Mouse (Mus musculus): ENCODE measurements around the gene Suclg1. TPM values are rescaled to one million over a fixed set of nuclear protein-coding genes. Genes with fewer than 3 reads are reported as not detected.

Gene Suclg1
- 196 and 227 TPM in 2 replicates for polyA plus RNA-seq (2015; fragmentation: Nextera tagmentation; extraction: Ambion mirVana)

- peak within 1 kb of the TSS; percentile 72 for H3K4me2 ChIP-seq
- ATAC-seq (ENCODE audit: insufficient read depth, low FRiP score, low read depth) = peak; percentile 93
These were observed at the start of gene Suclg1 for GRCm38 (mm10) chr6:73248237-73249048. Gene Suclg1 (plus strand): TSS chr6:73248382.

GRCm38 (mm10) chr6:73203724-73204123 is 44.5 kb upstream of the Suclg1 start:
- ATAC-seq (ENCODE audit: insufficient read depth, low FRiP score, low read depth) = no peak
- WGBS = 70% methylated on average over 2 of the region's 2 CpGs
- no peaks in the 10 kb centered on the region for H3K27me3 ChIP-seq (replicated peaks)

More at GRCm38 (mm10) chr6:73248237-73249048, at the start of gene Suclg1:
- peak within 1 kb of the TSS; percentile 85 for H3K9ac ChIP-seq
- H3K36me3 ChIP-seq = no peaks in the 10 kb centered on the region
- no peaks in the 10 kb centered on the region for H3K4me1 ChIP-seq
- H3K27me3 ChIP-seq (replicated peaks) = no peaks in the 10 kb centered on the region
- peak within 1 kb of the TSS; percentile 99 for H3K4me3 ChIP-seq (replicated peaks)
- no peaks in the 10 kb centered on the region for H3K9me3 ChIP-seq
- H3K27ac ChIP-seq = peak within 1 kb of the TSS; percentile 71
- WGBS = under 1% methylated on average over 58 of the region's 58 CpGs

GRCm38 (mm10) chr6:73204937-73205336 is 43.2 kb upstream of the Suclg1 start:
- Histone ChIP-seq H3K9me3 (no peaks in the 10 kb centered on the region), H3K4me2 (no peak overlapping the region), H3K9ac (no peak overlapping the region), H3K4me3 (replicated peaks) (no peak overlapping the region), H3K27ac (no peak overlapping the region), H3K4me1 (no peaks in the 10 kb centered on the region), H3K36me3 (no peaks in the 10 kb centered on the region), H3K27me3 (replicated peaks) (no peaks in the 10 kb centered on the region)
- 78% methylated on average over 4 of the region's 4 CpGs for WGBS
- no peak for ATAC-seq (ENCODE audit: insufficient read depth, low FRiP score, low read depth)

More at GRCm38 (mm10) chr6:73203724-73204123, 44.5 kb upstream of the Suclg1 start:
- Histone ChIP-seq H3K4me2 (no peak overlapping the region), H3K9me3 (no peaks in the 10 kb centered on the region), H3K36me3 (no peaks in the 10 kb centered on the region), H3K4me1 (no peaks in the 10 kb centered on the region), H3K27ac (no peak overlapping the region), H3K4me3 (replicated peaks) (no peak overlapping the region), H3K9ac (no peak overlapping the region)

- Histone ChIP-seq H3K36me3 (no peaks in the 10 kb centered on the region), H3K4me3 (replicated peaks) (no peak overlapping the region), H3K27me3 (replicated peaks) (no peaks in the 10 kb centered on the region), H3K4me1 (no peaks in the 10 kb centered on the region), H3K27ac (no peak overlapping the region), H3K9ac (no peak overlapping the region), H3K9me3 (no peaks in the 10 kb centered on the region), H3K4me2 (no peak overlapping the region)
- ATAC-seq (ENCODE audit: insufficient read depth, low FRiP score, low read depth) = no peak
- 85% methylated on average over 6 of the region's 6 CpGs for WGBS
These were observed 38.6 kb upstream of the Suclg1 start for GRCm38 (mm10) chr6:73209598-73209997.

- H3K27ac ChIP-seq = no peak overlapping the region
- no peak for ATAC-seq (ENCODE audit: insufficient read depth, low FRiP score, low read depth)
- H3K36me3 ChIP-seq = no peaks in the 10 kb centered on the region
- no peaks in the 10 kb centered on the region for H3K27me3 ChIP-seq (replicated peaks)
- H3K4me3 ChIP-seq (replicated peaks) = no peak overlapping the region
- no peaks in the 10 kb centered on the region for H3K4me1 ChIP-seq
- no peak overlapping the region for H3K4me2 ChIP-seq
- H3K9me3 ChIP-seq = no peaks in the 10 kb centered on the region
- 74% methylated on average over 4 of the region's 4 CpGs for WGBS
- H3K9ac ChIP-seq = no peak overlapping the region
These were observed 37.7 kb upstream of the Suclg1 start for GRCm38 (mm10) chr6:73210445-73210972.

GRCm38 (mm10) chr6:73211036-73211435 is 37.1 kb upstream of the Suclg1 start:
- Histone ChIP-seq H3K27ac (no peak overlapping the region), H3K4me3 (replicated peaks) (no peak overlapping the region), H3K4me2 (no peak overlapping the region), H3K9me3 (no peaks in the 10 kb centered on the region), H3K4me1 (no peaks in the 10 kb centered on the region), H3K9ac (no peak overlapping the region), H3K36me3 (no peaks in the 10 kb centered on the region), H3K27me3 (replicated peaks) (no peaks in the 10 kb centered on the region)
- 84% methylated on average over 3 of the region's 3 CpGs for WGBS
- ATAC-seq (ENCODE audit: insufficient read depth, low FRiP score, low read depth) = no peak

- Histone ChIP-seq H3K9me3 (no peaks in the 10 kb centered on the region), H3K4me1 (no peaks in the 10 kb centered on the region), H3K36me3 (no peaks in the 10 kb centered on the region), H3K27me3 (replicated peaks) (no peaks in the 10 kb centered on the region), H3K4me3 (replicated peaks) (no peak overlapping the region), H3K27ac (no peak overlapping the region), H3K4me2 (no peak overlapping the region), H3K9ac (no peak overlapping the region)
- no peak for ATAC-seq (ENCODE audit: insufficient read depth, low FRiP score, low read depth)
These were observed 36.6 kb upstream of the Suclg1 start for GRCm38 (mm10) chr6:73211602-73212001.

- H3K4me1 ChIP-seq = peaks cover 6% of the 10 kb centered on the region; the same call in 1 of the 2 replicates
- peak within 1 kb of the TSS; percentile 71 for H3K27ac ChIP-seq
- H3K36me3 ChIP-seq = no peaks in the 10 kb centered on the region
- no peaks in the 10 kb centered on the region for H3K27me3 ChIP-seq (replicated peaks)
- no peaks in the 10 kb centered on the region for H3K9me3 ChIP-seq
- 30% methylated on average over 25 of the region's 25 CpGs for WGBS
- H3K4me2 ChIP-seq = peak within 1 kb of the TSS; percentile 53
- H3K4me3 ChIP-seq (replicated peaks) = peak within 1 kb of the TSS; percentile 38
- no peak within 1 kb of the TSS for H3K9ac ChIP-seq
- ATAC-seq (ENCODE audit: insufficient read depth, low FRiP score, low read depth) = peak; percentile 96
These were observed 26.8 kb upstream of the Suclg1 start, which contains the start of gene Dnah6 for GRCm38 (mm10) chr6:73221189-73221957. Gene Dnah6 (minus strand): TSS chr6:73221651.

GRCm38 (mm10) chr6:73221958-73222735 is 26.0 kb upstream of the Suclg1 start:
- Histone ChIP-seq H3K9ac (no peak overlapping the region), H3K4me2 (peak overlapping the region; percentile 53), H3K27ac (peak overlapping the region; percentile 71), H3K4me3 (replicated peaks) (peak overlapping the region; percentile 38), H3K27me3 (replicated peaks) (no peaks in the 10 kb centered on the region), H3K9me3 (no peaks in the 10 kb centered on the region), H3K36me3 (no peaks in the 10 kb centered on the region), H3K4me1 (peaks cover 6% of the 10 kb centered on the region; the same call in 1 of the 2 replicates)
- peak; percentile 76 for ATAC-seq (ENCODE audit: insufficient read depth, low FRiP score, low read depth)
- 33% methylated on average over 23 of the region's 23 CpGs for WGBS

- H3K27me3 ChIP-seq (replicated peaks) = no peaks in the 10 kb centered on the region
- peak overlapping the region; percentile 29 for H3K4me2 ChIP-seq
- H3K9ac ChIP-seq = no peak overlapping the region
- H3K36me3 ChIP-seq = no peaks in the 10 kb centered on the region
- H3K4me3 ChIP-seq (replicated peaks) = no peak overlapping the region
- ATAC-seq (ENCODE audit: insufficient read depth, low FRiP score, low read depth) = no peak
- peak overlapping the region; percentile 69 for H3K27ac ChIP-seq
- no peaks in the 10 kb centered on the region for H3K9me3 ChIP-seq
- peaks cover 6% of the 10 kb centered on the region; the same call in 1 of the 2 replicates for H3K4me1 ChIP-seq
- WGBS = 9% methylated on average over 9 of the region's 10 CpGs
These were observed 25.2 kb upstream of the Suclg1 start for GRCm38 (mm10) chr6:73222841-73223526.

Measured in stomach, embryonic 15.5 days (tissue).